Mouse (Mus musculus) brain, adult 2 months (tissue): Measurements from ENCODE around the gene Itga3.
"Not testable (repeated sequence)": the region's sequence is repeated elsewhere in the genome, so short reads cannot be mapped to it uniquely, and the experiment has no call there.

ENCODE experiments used
- DNase-seq: peaks from one replicate; pipeline ENCODE4 v3.0.0; 2011; ENCODE audit warnings: low read depth, low spot score

Itga3 gene

GRCm38 (mm10) chr11:95033617-95034016 lies 43.0 kb downstream of the Itga3 start:
- DNase-seq, result no peak

- DNase-seq, result peak; percentile 34
These were observed 43.7 kb downstream of the Itga3 start for GRCm38 (mm10) chr11:95032945-95033344.

- DNase-seq, result peak; percentile 60
These were observed 48.6 kb downstream of the Itga3 start for GRCm38 (mm10) chr11:95027850-95028470.

GRCm38 (mm10) chr11:95026849-95027248 lies 49.8 kb downstream of the Itga3 start:
- DNase-seq, result no peak

GRCm38 (mm10) chr11:95026090-95026542 lies 50.5 kb downstream of the Itga3 start:
- no peak for DNase-seq

GRCm38 (mm10) chr11:95025227-95026012 lies 51.2 kb downstream of the Itga3 start:
- no peak for DNase-seq

GRCm38 (mm10) chr11:95024439-95025184 lies 52.0 kb downstream of the Itga3 start:
- peak; percentile 95 for DNase-seq

GRCm38 (mm10) chr11:95023481-95023880 lies 53.1 kb downstream of the Itga3 start:
- no peak for DNase-seq

GRCm38 (mm10) chr11:95022237-95022992 lies 54.2 kb downstream of the Itga3 start:
- DNase-seq, result no peak

GRCm38 (mm10) chr11:95015484-95015883 lies 61.1 kb downstream of the Itga3 start:
- DNase-seq, result no peak

- no peak for DNase-seq
These were observed 64.1 kb downstream of the Itga3 start for GRCm38 (mm10) chr11:95012487-95012886.

GRCm38 (mm10) chr11:95012075-95012474 lies 64.5 kb downstream of the Itga3 start:
- no peak for DNase-seq

- DNase-seq, result no peak
These were observed 65.2 kb downstream of the Itga3 start for GRCm38 (mm10) chr11:95011416-95011815.

GRCm38 (mm10) chr11:95010841-95011403 lies 65.7 kb downstream of the Itga3 start:
- DNase-seq, result not testable (repeated sequence)

- peak; percentile 86 for DNase-seq
These were observed 66.4 kb downstream of the Itga3 start for GRCm38 (mm10) chr11:95010141-95010739.

- peak; percentile 82 for DNase-seq
These were observed 67.0 kb downstream of the Itga3 start, which contains the start of gene Samd14 for GRCm38 (mm10) chr11:95009629-95010014. TSS of gene Samd14 (plus strand) at chr11:95009879.

- DNase-seq, result no peak
These were observed 67.7 kb downstream of the Itga3 start for GRCm38 (mm10) chr11:95008661-95009628.

GRCm38 (mm10) chr11:95007418-95007817 lies 69.2 kb downstream of the Itga3 start:
- DNase-seq, result no peak

- DNase-seq, result peak; percentile 83
These were observed 69.9 kb downstream of the Itga3 start for GRCm38 (mm10) chr11:95006525-95007219.
